Mouse (Mus musculus): ENCODE measurements around the gene Casc3. TPM values are rescaled to one million over a fixed set of nuclear protein-coding genes. Genes with fewer than 3 reads are reported as not detected.

The Casc3 gene
- polyA plus RNA-seq, 1 experiment from 2014 or later, result 13.3 TPM

DNA sequence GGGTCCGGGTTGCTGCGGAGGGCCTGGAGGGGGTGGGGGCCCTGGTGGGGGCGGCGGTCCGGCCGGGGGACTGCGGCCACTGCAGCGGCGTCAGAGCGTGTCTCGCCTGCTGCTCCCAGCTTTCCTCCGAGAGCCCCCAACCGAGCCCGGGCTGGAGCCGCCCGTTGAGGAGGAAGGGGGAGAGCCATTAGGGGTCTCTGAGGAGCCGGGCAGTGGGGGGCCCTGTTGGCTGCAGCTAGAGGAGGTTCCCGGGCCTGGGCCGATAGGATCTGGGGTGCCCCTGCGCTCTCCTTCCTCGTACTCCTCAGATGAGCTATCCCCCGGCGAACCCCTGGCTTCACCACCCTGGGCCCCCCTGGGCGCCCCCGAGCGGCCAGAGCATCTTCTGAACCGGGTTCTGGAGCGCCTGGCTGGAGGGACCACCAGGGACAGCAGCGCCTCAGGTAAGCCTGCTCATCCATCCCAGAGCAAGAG, 32.6 kb downstream of the Casc3 start:
- no peak for DNase-seq

DNA sequence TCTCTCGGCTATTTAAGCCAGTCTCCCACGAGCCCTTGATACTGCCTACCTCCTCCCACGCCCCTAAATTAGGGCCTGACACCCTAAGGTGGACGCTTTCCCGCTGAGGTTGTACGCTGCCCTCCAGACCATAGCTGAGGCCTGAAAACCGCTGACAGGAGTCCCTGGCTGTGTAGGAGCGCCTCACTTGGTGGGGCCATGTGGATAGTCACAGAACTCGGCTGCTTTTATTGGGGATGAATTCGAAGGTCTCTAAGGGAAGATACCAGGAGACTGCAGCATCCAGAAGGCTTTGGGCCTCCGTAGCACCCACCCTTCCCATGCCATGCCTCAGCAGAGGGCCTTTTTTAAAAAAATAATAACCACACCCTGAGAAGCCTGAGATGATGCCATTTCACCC, 33.2 kb downstream of the Casc3 start:
- WGBS (ENCODE audit: insufficient replicate concordance), result 60% methylated on average over 11 of the region's 11 CpGs

More for the DNA sequence above, 32.6 kb downstream of the Casc3 start:
- H3K27ac ChIP-seq, result no peak overlapping the region
- H3K4me3 ChIP-seq (replicated peaks), result peak overlapping the region; percentile 68
- H3K36me3 ChIP-seq, result peaks cover 28% of the 10 kb centered on the region
- WGBS (ENCODE audit: insufficient replicate concordance), result 4% methylated on average over 29 of the region's 29 CpGs
- no peaks in the 10 kb centered on the region for H3K9me3 ChIP-seq (replicated peaks)
- peak overlapping the region; percentile 72 for H3K9ac ChIP-seq
- H3K4me2 ChIP-seq, result peak overlapping the region; percentile 97
- H3K27me3 ChIP-seq, result peaks cover 45% of the 10 kb centered on the region
- H3K4me1 ChIP-seq (replicated peaks), result peaks cover 26% of the 10 kb centered on the region
- ATAC-seq (ENCODE audit: low read depth), result no peak

DNA sequence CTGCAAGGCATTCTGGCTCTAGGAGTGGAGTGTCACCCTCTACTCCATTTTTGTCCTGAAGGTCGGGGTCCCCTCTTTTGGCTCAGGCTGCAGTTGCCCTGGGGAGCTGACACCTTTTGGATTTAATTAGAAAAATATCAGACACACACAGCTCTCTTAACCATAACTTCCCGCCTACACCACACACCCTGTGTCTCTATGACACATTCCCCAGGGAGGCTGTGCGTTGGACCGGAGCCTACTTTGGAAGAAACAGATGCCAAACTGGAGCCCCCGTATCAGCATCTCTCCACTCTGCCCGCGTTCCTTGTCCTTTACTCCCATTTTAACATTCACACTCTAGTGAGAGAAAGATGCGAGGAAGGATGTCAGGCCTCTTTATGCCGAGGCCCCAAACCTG, 33.8 kb downstream of the Casc3 start:
- Histone ChIP-seq H3K27ac (no peak overlapping the region), H3K9me3 (replicated peaks) (no peaks in the 10 kb centered on the region), H3K4me3 (replicated peaks) (no peak overlapping the region), H3K27me3 (peaks cover 49% of the 10 kb centered on the region), H3K9ac (no peak overlapping the region), H3K4me2 (no peak overlapping the region), H3K4me1 (replicated peaks) (peaks cover 26% of the 10 kb centered on the region), H3K36me3 (peaks cover 16% of the 10 kb centered on the region)
- DNase-seq (no peak), ATAC-seq (ENCODE audit: low read depth) (no peak)
- 74% methylated on average over 9 of the region's 9 CpGs for WGBS (ENCODE audit: insufficient replicate concordance)

More for the DNA sequence above, 33.2 kb downstream of the Casc3 start:
- DNase-seq (no peak), ATAC-seq (ENCODE audit: low read depth) (no peak)
- Histone ChIP-seq H3K9me3 (replicated peaks) (no peaks in the 10 kb centered on the region), H3K4me2 (peak overlapping the region; percentile 97), H3K36me3 (peaks cover 22% of the 10 kb centered on the region), H3K4me1 (replicated peaks) (peaks cover 26% of the 10 kb centered on the region), H3K9ac (no peak overlapping the region), H3K4me3 (replicated peaks) (no peak overlapping the region), H3K27me3 (peaks cover 49% of the 10 kb centered on the region), H3K27ac (no peak overlapping the region)

DNA sequence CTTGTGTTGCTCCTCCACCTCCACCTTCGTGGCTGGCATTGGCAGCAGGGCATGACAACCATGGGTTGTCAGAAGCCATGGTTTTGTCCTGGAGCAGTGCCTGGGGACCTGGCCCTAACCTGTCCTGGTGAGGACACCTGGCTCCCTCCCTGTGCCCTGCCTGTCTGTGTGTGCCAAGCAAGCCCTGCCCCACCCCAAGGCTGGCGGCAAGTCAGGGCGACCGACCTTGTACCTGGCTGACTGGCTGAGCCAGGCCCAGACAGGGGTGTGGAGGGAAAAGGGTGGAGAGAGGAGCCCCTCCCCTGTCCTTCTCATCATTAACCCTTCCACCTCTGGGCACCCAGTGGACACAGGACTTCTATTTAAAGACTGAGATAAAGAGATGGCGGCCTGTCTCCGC, 34.7 kb downstream of the Casc3 start:
- WGBS (ENCODE audit: insufficient replicate concordance), result 42% methylated on average over 6 of the region's 6 CpGs
- H3K9me3 ChIP-seq (replicated peaks), result no peaks in the 10 kb centered on the region
- H3K36me3 ChIP-seq, result peaks cover 7% of the 10 kb centered on the region
- H3K9ac ChIP-seq, result no peak overlapping the region
- H3K4me1 ChIP-seq (replicated peaks), result peaks cover 26% of the 10 kb centered on the region
- no peak overlapping the region for H3K4me3 ChIP-seq (replicated peaks)
- peaks cover 49% of the 10 kb centered on the region for H3K27me3 ChIP-seq
- ATAC-seq (ENCODE audit: low read depth) (no peak), DNase-seq (no peak)
- H3K27ac ChIP-seq, result no peak overlapping the region
- H3K4me2 ChIP-seq, result no peak overlapping the region

DNA sequence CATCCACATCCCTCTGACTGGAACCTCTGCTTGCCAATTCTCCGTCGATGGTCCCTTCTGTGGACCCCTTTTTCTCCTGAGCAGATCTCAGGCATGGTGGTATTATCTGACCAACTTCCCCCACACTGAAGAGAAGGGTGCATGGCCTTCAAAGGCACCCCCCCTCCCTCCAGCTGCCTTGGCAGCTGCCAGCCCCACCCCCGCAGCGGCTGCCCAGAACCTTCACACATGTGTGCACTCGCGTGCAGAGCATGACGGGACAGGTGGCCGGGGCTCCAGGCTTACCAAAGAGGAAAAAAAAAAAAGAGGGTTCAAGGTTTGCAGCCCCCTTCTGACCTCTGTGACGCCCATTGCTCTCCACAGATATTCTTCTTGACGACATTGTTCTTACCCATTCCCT, 35.2 kb downstream of the Casc3 start:
- no peak for DNase-seq

DNA sequence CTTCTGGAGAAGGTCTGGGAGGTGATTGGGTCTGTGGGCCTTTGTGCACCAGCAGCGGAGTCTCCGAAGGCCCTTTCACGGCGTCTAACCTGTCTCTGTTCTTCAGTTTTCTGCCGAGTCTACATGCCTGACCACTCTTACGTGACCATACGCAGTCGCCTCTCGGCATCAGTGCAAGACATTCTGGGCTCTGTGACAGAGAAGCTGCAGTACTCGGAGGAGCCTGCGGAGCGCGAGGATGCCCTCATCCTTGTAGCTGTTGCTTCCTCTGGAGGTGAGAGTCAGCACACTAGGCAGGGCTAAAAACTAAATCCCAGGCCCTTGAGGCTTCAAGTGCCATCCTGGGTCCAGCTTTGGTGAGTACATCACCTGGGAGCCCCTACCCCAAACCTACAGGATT, 41.3 kb downstream of the Casc3 start:
- ATAC-seq (ENCODE audit: low read depth) (no peak), DNase-seq (no peak)
- Histone ChIP-seq H3K36me3 (no peaks in the 10 kb centered on the region), H3K9ac (no peak overlapping the region), H3K9me3 (replicated peaks) (no peaks in the 10 kb centered on the region), H3K4me2 (no peak overlapping the region), H3K4me3 (replicated peaks) (no peak overlapping the region), H3K27me3 (peaks cover 38% of the 10 kb centered on the region), H3K27ac (no peak overlapping the region), H3K4me1 (replicated peaks) (peaks cover 7% of the 10 kb centered on the region; the same call in 1 of the 2 replicates)
- WGBS (ENCODE audit: insufficient replicate concordance), result 62% methylated on average over 13 of the region's 13 CpGs

More for the DNA sequence above, 35.2 kb downstream of the Casc3 start:
- H3K9ac ChIP-seq, result no peak overlapping the region
- H3K36me3 ChIP-seq, result 0 out of 2 replicates have a peak, but pooled peaks cover 2% of the 10 kb centered on the region
- no peaks in the 10 kb centered on the region for H3K9me3 ChIP-seq (replicated peaks)
- H3K4me2 ChIP-seq, result no peak overlapping the region
- H3K27me3 ChIP-seq, result peaks cover 49% of the 10 kb centered on the region
- no peak overlapping the region for H3K4me3 ChIP-seq (replicated peaks)
- ATAC-seq (ENCODE audit: low read depth), result no peak
- 55% methylated on average over 10 of the region's 10 CpGs for WGBS (ENCODE audit: insufficient replicate concordance)
- H3K27ac ChIP-seq, result no peak overlapping the region
- peaks cover 26% of the 10 kb centered on the region for H3K4me1 ChIP-seq (replicated peaks)

DNA sequence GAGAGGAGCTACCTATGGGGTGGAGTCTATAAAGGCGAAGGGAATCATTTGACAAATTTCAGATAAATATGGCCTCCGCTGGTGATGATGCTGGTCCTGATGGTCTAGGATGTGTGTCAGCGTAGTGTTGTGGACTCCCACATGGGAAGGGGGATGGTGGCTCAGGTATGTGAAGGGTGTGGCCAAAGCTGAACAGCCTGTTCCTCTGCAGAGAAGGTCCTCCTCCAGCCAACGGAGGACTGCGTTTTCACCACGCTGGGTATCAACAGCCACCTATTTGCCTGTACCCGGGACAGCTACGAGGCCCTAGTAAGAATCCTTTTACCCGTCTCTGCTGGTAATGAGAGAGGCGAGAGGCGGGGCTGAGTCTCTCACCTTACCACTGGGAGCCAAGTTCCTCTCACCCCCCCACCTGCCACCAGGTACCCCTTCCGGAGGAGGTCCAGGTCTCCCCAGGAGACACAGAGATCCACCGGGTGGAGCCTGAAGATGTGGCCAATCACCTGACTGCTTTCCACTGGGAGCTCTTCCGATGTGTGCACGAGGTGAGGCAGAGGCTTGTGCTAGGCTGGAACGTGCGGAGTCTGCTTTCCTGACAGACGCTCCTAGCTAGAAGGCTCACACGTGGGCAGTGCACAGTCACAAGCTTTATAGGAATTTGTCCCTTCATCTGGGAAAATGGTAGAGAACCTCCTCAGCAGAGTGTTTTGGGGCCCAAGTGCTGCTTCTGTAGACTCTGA, 42.3 kb downstream of the Casc3 start:
- Histone ChIP-seq H3K36me3 (no peaks in the 10 kb centered on the region), H3K27ac (no peak overlapping the region), H3K4me2 (no peak overlapping the region), H3K9ac (no peak overlapping the region), H3K4me3 (replicated peaks) (no peak overlapping the region), H3K4me1 (replicated peaks) (peaks cover 7% of the 10 kb centered on the region; the same call in 1 of the 2 replicates), H3K27me3 (peaks cover 42% of the 10 kb centered on the region), H3K9me3 (replicated peaks) (no peaks in the 10 kb centered on the region)
- DNase-seq (no peak), ATAC-seq (ENCODE audit: low read depth) (no peak)
- 53% methylated on average over 19 of the region's 19 CpGs for WGBS (ENCODE audit: insufficient replicate concordance)

DNA sequence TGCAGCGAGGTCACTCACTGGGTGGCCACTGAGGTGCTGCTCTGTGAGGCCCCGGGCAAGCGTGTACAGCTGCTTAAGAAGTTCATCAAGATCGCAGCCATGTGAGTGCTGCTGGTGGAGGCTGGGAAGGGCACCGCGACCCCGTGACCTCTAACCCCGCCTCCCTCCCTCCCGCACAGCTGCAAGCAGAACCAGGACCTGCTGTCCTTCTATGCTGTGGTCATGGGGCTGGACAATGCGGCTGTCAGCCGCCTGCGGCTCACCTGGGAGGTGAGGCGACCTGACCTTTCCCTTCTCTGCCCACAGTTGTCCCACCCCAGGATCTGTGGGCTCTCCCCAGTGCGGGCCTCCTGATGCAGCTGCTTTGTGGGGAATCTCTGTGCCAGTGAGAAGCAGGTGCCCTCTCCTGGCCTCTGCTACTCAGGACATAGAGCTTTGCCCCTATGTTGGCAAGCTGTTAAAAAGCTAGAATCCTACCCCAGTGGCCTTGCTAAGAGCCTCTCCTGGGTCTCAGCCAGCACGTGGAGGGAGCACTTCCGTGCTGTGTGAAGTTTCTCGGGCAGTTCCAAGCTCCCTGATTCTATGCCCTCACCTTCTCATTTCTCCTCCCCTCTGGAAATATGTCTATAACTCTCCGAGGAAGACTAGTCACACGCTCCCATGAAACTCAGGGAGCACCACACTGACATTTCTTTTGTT, 44.6 kb downstream of the Casc3 start:
- no peaks in the 10 kb centered on the region for H3K36me3 ChIP-seq
- peak overlapping the region; percentile 38 for H3K4me2 ChIP-seq
- H3K27ac ChIP-seq, result no peak overlapping the region
- H3K9me3 ChIP-seq (replicated peaks), result no peaks in the 10 kb centered on the region
- peaks cover 37% of the 10 kb centered on the region for H3K27me3 ChIP-seq
- ATAC-seq (ENCODE audit: low read depth), result no peak
- DNase-seq, result no peak
- no peak overlapping the region for H3K4me3 ChIP-seq (replicated peaks)
- H3K9ac ChIP-seq, result no peak overlapping the region
- peaks cover 20% of the 10 kb centered on the region; the same call in 1 of the 2 replicates for H3K4me1 ChIP-seq (replicated peaks)
- 27% methylated on average over 19 of the region's 19 CpGs for WGBS (ENCODE audit: insufficient replicate concordance)

DNA sequence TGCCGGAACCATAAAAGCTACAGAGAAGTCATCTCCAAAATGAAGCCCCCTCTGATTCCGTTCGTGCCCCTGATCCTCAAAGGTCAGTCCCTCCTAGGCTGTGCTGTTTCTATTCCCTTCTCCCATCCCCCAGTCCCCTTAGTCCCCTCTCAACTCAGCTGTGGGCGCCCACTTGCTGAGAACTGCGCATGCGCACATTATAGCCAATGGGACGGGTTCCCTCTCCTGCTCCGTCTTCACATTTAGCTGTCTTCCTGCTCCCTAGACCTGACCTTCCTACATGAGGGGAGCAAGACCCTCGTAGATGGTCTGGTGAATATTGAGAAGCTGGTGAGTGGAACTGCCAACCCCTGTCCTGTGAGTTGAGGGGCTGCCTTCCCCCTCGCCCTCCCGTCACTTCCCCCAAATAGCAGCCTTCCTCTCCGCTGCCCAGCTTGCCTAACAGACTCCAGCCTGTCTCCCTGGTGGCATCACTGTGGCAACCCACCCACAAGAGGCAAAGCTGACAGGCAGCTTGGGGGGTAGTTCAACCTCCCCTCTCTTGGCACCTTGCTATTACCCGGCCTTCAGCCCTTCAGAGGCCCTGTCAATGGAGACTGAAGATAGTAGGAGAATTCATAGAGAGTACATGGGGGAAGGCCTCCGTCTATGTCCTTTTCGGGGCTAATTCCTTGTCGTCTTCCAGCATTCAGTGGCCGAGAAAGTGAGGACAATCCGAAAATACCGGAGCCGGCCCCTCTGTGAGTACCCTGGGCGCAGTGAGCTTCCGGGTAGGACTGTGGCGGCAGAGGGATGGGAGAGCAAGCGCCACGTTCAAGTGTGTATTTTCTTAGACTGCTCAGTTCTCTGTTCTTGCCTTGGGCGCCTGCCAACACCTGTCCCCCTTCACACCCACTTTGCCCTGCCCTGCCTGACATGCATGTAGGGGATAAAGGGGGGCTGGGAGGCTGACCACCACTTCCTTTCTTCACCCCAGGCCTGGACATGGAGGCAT, 45.7 kb downstream of the Casc3 start:
- WGBS (ENCODE audit: insufficient replicate concordance), result 69% methylated on average over 26 of the region's 26 CpGs
- H3K4me2 ChIP-seq, result no peak overlapping the region
- no peak for ATAC-seq (ENCODE audit: low read depth)

DNA sequence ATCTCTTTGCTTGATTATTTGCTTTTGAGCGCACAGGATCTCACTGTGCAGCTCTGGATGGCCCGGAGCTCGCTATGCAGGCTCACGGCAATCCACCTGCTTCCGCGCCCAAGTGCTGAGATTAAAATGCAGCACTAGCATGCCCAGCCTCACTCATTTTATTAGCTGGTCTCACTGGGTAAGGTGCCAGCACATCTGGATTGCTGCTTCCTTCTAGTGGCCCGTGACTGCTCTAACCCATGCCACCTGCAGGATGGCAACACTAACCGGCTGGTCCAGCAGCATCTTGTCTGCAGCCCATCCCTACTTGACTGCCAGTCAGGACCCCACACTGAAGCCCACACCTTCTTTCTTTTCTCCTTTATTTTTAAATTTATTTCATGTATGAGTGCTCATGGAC, 49.4 kb downstream of the Casc3 start:
- 84% methylated on average over 8 of the region's 8 CpGs for WGBS (ENCODE audit: insufficient replicate concordance)

More for the DNA sequence above, 45.7 kb downstream of the Casc3 start:
- Histone ChIP-seq H3K4me1 (replicated peaks) (peaks cover 20% of the 10 kb centered on the region; the same call in 1 of the 2 replicates), H3K36me3 (no peaks in the 10 kb centered on the region), H3K27me3 (peaks cover 35% of the 10 kb centered on the region), H3K9me3 (replicated peaks) (no peaks in the 10 kb centered on the region), H3K9ac (no peak overlapping the region), H3K4me3 (replicated peaks) (no peak overlapping the region), H3K27ac (no peak overlapping the region)
- no peak for DNase-seq

DNA sequence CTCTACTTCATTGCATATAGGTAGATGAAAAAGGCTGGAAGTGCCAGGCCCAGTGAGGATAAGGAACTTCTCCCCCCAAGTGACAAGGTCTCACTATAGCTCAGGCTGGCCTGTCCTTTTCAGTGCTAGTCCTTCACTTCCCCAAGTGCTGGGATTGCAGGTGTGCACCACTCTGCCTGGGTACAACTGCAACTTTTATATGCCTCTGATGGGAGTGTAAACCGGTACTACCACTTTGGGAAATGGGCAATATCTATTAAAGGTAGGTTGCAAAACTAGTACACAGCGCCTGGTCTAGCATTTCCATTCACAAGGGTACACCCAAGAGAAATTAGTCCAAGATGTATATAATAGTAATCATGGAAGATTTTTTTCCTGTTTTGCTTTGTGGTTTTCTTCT, 50.0 kb downstream of the Casc3 start:
- H3K36me3 ChIP-seq, result no peaks in the 10 kb centered on the region
- no peak overlapping the region for H3K4me2 ChIP-seq
- ATAC-seq (ENCODE audit: low read depth) (no peak), DNase-seq (no peak)
- no peak overlapping the region for H3K9ac ChIP-seq
- WGBS (ENCODE audit: insufficient replicate concordance), result 74% methylated on average over 2 of the region's 2 CpGs
- H3K4me3 ChIP-seq (replicated peaks), result no peak overlapping the region
- H3K9me3 ChIP-seq (replicated peaks), result no peaks in the 10 kb centered on the region
- peaks cover 17% of the 10 kb centered on the region for H3K4me1 ChIP-seq (replicated peaks)
- peaks cover 15% of the 10 kb centered on the region for H3K27me3 ChIP-seq
- H3K27ac ChIP-seq, result no peak overlapping the region

More for the DNA sequence above, 49.4 kb downstream of the Casc3 start:
- Histone ChIP-seq H3K4me3 (replicated peaks) (no peak overlapping the region), H3K9ac (no peak overlapping the region), H3K4me2 (no peak overlapping the region), H3K9me3 (replicated peaks) (no peaks in the 10 kb centered on the region), H3K36me3 (no peaks in the 10 kb centered on the region), H3K4me1 (replicated peaks) (peaks cover 22% of the 10 kb centered on the region), H3K27ac (no peak overlapping the region), H3K27me3 (peaks cover 17% of the 10 kb centered on the region)
- ATAC-seq (ENCODE audit: low read depth) (no peak), DNase-seq (no peak)
